Mouse (Mus musculus) stomach, postnatal 0 days (tissue): ENCODE measurements around the gene Camk1.

Experiments used
- CTCF ChIP-seq: IDR thresholded peaks from 2 replicates; pipeline ENCODE4 v1.5.1; 2016; ENCODE audit warnings: antibody characterized with exemption, low read depth, mild to moderate bottlenecking, moderate library complexity
- EP300 ChIP-seq: optimal IDR thresholded peaks from 2 replicates; pipeline ENCODE3; 2016; ENCODE audit warnings: antibody characterized with exemption

DNA sequence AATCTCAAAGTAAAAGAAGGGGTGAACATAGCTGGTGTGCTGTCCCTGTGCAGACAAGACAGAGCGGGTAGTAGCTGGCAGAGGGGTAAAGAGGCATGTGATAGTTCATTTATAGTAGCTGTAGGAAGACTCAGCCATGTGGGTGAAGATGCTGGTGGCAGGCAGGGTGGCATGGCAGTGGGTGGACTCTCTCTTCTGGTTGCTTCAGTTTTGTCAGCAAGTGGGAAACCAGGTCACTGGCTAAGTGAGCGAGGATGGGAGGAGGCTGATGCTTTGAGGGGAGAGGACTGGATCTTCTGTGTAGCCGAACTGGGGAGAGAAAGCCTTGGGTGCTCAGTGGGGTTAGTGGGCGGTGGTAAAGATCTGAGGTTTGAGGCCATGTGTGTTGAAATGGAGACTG, 56.5 kb downstream of the Camk1 start:
- no peak for TF ChIP-seq CTCF
- TF ChIP-seq EP300 = no peak
